Mouse (Mus musculus): ENCODE measurements at regions not wholly inside any gene's neighbourhood (a gene's known extent, or its start where the extent isn't known, plus 50 kb on each side); places are given as distances from the start of the nearest gene placed in this dataset.
A peak's percentile ranks its signal among the peaks of the same experiment; 100 is the strongest.

- Histone ChIP-seq H3K27me3 (ENCODE audit: control insufficient read depth, insufficient read depth, low read length) (no peaks in the 10 kb centered on the region), H3K36me3 (ENCODE audit: control insufficient read depth, insufficient read depth, low read length) (no peaks in the 10 kb centered on the region), H3K27ac (no peak overlapping the region), H3K79me2 (replicated peaks; ENCODE audit: control insufficient read depth, insufficient read depth, low read length) (no peaks in the 10 kb centered on the region), H3K4me3 (no peak overlapping the region), H3K9ac (ENCODE audit: low read depth, low read length) (no peak overlapping the region), H3K4me1 (ENCODE audit: control insufficient read depth, insufficient read depth, low read length) (peaks cover 3% of the 10 kb centered on the region)
- 25% methylated on average over 13 of the region's 13 CpGs for WGBS
- TF ChIP-seq EP300 (IDR thresholded peaks at IDR 0.05; ENCODE audit: insufficient read depth, low read depth, low read length) (no peak), POLR2A (IDR thresholded peaks at IDR 0.05; ENCODE audit: insufficient read depth, low read depth, low read length) (no peak), CTCF (IDR thresholded peaks at IDR 0.05) (no peak)
- intact Hi-C loops (cut with DNase I): loop anchor here (5.0 to 10.0 kb wide), 2 partner anchors 149 to 626 kb away; no protein-coding TSS in a partner anchor
- peak in 1 of 2 experiments; percentile 25 for DNase-seq
Measured at GRCm38 (mm10) chr7:115218596-115219180, 475.2 kb downstream of the Insc start.

- H3K4me1 ChIP-seq (ENCODE audit: control insufficient read depth, insufficient read depth, low read length): no peaks in the 10 kb centered on the region; the same call in 1 of the 2 replicates
- no peak for DNase-seq
- 39% methylated on average over 6 of the region's 7 CpGs for WGBS
- no peaks in the 10 kb centered on the region for H3K27me3 ChIP-seq (ENCODE audit: control insufficient read depth, insufficient read depth, low read length)
- H3K79me2 ChIP-seq (replicated peaks; ENCODE audit: control insufficient read depth, insufficient read depth, low read length): no peaks in the 10 kb centered on the region
- intact Hi-C loops (cut with DNase I): no loop called here
- no peaks in the 10 kb centered on the region for H3K36me3 ChIP-seq (ENCODE audit: control insufficient read depth, insufficient read depth, low read length)
- TF ChIP-seq POLR2A (IDR thresholded peaks at IDR 0.05; ENCODE audit: insufficient read depth, low read depth, low read length): no peak
- no peak for TF ChIP-seq CTCF (IDR thresholded peaks at IDR 0.05)
- H3K9ac ChIP-seq (ENCODE audit: low read depth, low read length): no peak overlapping the region
- H3K4me3 ChIP-seq: no peak overlapping the region
- H3K27ac ChIP-seq: no peak overlapping the region
Measured at GRCm38 (mm10) chr7:115222642-115223041, 479.1 kb downstream of the Insc start.

DNA sequence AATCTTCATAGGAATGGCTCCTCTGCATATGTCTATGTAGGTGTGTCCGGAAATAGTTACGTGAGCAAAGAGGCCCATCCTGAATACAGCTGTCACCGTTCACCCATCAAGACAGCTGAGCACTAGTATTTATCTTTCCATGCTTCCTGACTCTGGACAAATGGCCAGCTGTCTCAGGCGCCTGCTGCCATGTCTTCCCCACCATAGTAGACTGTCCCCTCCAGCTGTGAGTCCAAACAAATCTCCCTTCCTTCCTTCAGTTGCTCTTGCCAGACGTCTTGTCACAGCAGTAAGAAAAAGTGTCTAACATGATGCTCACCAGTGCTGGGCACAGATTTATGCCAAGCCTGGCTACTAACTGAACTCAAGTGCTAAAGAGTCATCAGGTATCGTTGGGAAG lies 487.0 kb downstream of the Insc start:
- Histone ChIP-seq H3K4me3 (no peak overlapping the region), H3K27ac (no peak overlapping the region), H3K9ac (ENCODE audit: low read depth, low read length) (no peak overlapping the region), H3K79me2 (replicated peaks; ENCODE audit: control insufficient read depth, insufficient read depth, low read length) (no peaks in the 10 kb centered on the region), H3K27me3 (ENCODE audit: control insufficient read depth, insufficient read depth, low read length) (no peaks in the 10 kb centered on the region), H3K36me3 (ENCODE audit: control insufficient read depth, insufficient read depth, low read length) (no peaks in the 10 kb centered on the region), H3K4me1 (ENCODE audit: control insufficient read depth, insufficient read depth, low read length) (no peaks in the 10 kb centered on the region)
- TF ChIP-seq POLR2A (IDR thresholded peaks at IDR 0.05; ENCODE audit: insufficient read depth, low read depth, low read length) (no peak), EP300 (IDR thresholded peaks at IDR 0.05; ENCODE audit: insufficient read depth, low read depth, low read length) (no peak), CTCF (IDR thresholded peaks at IDR 0.05) (no peak)
- DNase-seq: no peak
- 43% methylated on average over 6 of the region's 6 CpGs for WGBS
- intact Hi-C loops (cut with DNase I): no loop called here

GRCm38 (mm10) chr7:115233850-115234436 lies 490.4 kb downstream of the Insc start:
- no peaks in the 10 kb centered on the region for H3K79me2 ChIP-seq (replicated peaks; ENCODE audit: control insufficient read depth, insufficient read depth, low read length)
- H3K4me3 ChIP-seq: no peak overlapping the region
- H3K27ac ChIP-seq: no peak overlapping the region
- no peak for DNase-seq
- TF ChIP-seq POLR2A (IDR thresholded peaks at IDR 0.05; ENCODE audit: insufficient read depth, low read depth, low read length) (no peak), EP300 (IDR thresholded peaks at IDR 0.05; ENCODE audit: insufficient read depth, low read depth, low read length) (no peak), CTCF (IDR thresholded peaks at IDR 0.05) (no peak)
- WGBS: 50% methylated on average over 10 of the region's 10 CpGs
- no peaks in the 10 kb centered on the region for H3K4me1 ChIP-seq (ENCODE audit: control insufficient read depth, insufficient read depth, low read length)
- no peaks in the 10 kb centered on the region for H3K36me3 ChIP-seq (ENCODE audit: control insufficient read depth, insufficient read depth, low read length)
- no peaks in the 10 kb centered on the region for H3K27me3 ChIP-seq (ENCODE audit: control insufficient read depth, insufficient read depth, low read length)
- intact Hi-C loops (cut with DNase I): no loop called here
- no peak overlapping the region for H3K9ac ChIP-seq (ENCODE audit: low read depth, low read length)

DNA sequence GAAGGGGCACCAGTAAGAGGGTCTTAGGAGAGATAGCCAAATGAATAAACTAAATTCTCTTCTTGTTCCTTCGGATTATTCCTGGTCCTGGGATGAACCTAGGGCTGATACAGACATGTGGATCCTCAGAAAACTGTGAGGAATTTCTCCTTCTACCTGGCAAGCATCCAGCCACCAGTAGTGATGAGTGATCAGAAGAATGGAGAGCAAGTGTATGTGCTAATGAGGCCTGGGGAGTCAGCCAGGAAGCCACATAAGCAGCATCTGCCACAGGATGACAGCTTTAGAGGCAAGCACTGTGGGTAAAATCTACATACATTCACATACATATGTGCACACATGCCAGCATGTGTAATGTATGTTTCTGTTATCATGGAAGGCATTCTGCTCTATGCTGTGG lies 493.6 kb downstream of the Insc start:
- H3K9ac ChIP-seq (ENCODE audit: low read depth, low read length): no peak overlapping the region
- intact Hi-C loops (cut with DNase I): no loop called here

DNA sequence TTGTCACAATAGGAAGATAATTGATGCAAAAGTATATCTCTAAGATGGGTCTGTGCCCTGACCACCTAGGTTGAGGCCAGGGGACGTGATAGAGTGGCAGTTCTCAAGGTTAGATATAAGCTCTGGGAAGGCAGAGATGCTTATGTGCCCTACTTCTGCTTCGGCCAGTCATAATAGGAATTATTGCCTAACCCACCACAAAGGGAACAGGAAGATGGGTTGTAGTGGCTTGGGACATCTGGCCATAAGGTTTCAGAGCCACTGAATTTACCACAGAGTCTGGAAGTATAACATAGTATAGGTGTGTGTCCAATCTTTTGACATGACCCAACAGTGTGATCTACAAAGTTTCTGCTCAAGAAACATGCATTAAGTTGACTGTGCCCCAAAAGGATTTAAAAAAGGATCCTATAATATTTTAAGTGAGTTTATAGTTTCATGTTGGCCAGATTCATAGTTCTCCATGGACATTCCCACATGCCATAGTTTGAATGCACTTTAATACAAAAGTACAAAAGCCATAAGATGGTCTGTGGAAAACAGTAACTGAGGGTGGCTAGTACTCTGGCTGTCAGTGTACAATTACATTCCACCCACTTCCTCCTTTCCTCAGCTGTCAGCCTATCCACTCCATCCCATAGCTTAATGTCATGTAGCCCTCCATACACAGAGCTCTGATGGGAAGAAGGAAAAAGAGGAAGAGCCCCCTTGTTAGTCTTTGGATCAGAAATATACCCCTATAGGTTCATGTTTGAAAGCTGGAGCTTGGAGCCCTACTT lies 508.3 kb downstream of the Insc start:
- TF ChIP-seq EP300 (IDR thresholded peaks at IDR 0.05; ENCODE audit: insufficient read depth, low read depth, low read length): no peak
- no peak overlapping the region for H3K4me3 ChIP-seq
- WGBS: 84% methylated on average over 2 of the region's 2 CpGs
- H3K27me3 ChIP-seq (ENCODE audit: control insufficient read depth, insufficient read depth, low read length): no peaks in the 10 kb centered on the region
- no peak for DNase-seq
- H3K9ac ChIP-seq (ENCODE audit: low read depth, low read length): no peak overlapping the region
- H3K27ac ChIP-seq: no peak overlapping the region
- H3K4me1 ChIP-seq (ENCODE audit: control insufficient read depth, insufficient read depth, low read length): no peaks in the 10 kb centered on the region
- H3K79me2 ChIP-seq (replicated peaks; ENCODE audit: control insufficient read depth, insufficient read depth, low read length): no peaks in the 10 kb centered on the region
- H3K36me3 ChIP-seq (ENCODE audit: control insufficient read depth, insufficient read depth, low read length): no peaks in the 10 kb centered on the region
- intact Hi-C loops (cut with DNase I): no loop called here

More for the DNA sequence above, 493.6 kb downstream of the Insc start:
- no peaks in the 10 kb centered on the region for H3K36me3 ChIP-seq (ENCODE audit: control insufficient read depth, insufficient read depth, low read length)
- no peaks in the 10 kb centered on the region for H3K4me1 ChIP-seq (ENCODE audit: control insufficient read depth, insufficient read depth, low read length)
- WGBS: 60% methylated on average over 1 of the region's 1 CpGs
- no peak overlapping the region for H3K27ac ChIP-seq
- DNase-seq: no peak
- no peaks in the 10 kb centered on the region for H3K79me2 ChIP-seq (replicated peaks; ENCODE audit: control insufficient read depth, insufficient read depth, low read length)
- no peaks in the 10 kb centered on the region for H3K27me3 ChIP-seq (ENCODE audit: control insufficient read depth, insufficient read depth, low read length)
- no peak overlapping the region for H3K4me3 ChIP-seq
- TF ChIP-seq POLR2A (IDR thresholded peaks at IDR 0.05; ENCODE audit: insufficient read depth, low read depth, low read length) (no peak), EP300 (IDR thresholded peaks at IDR 0.05; ENCODE audit: insufficient read depth, low read depth, low read length) (no peak), CTCF (IDR thresholded peaks at IDR 0.05) (no peak)
